Mouse (Mus musculus): ENCODE data around the gene Pmfbp1. TPM values are rescaled to one million over a fixed set of nuclear protein-coding genes. Genes with fewer than 3 reads are reported as not detected.

The Pmfbp1 gene
- polyA plus RNA-seq, 1 experiment: not detected

DNA sequence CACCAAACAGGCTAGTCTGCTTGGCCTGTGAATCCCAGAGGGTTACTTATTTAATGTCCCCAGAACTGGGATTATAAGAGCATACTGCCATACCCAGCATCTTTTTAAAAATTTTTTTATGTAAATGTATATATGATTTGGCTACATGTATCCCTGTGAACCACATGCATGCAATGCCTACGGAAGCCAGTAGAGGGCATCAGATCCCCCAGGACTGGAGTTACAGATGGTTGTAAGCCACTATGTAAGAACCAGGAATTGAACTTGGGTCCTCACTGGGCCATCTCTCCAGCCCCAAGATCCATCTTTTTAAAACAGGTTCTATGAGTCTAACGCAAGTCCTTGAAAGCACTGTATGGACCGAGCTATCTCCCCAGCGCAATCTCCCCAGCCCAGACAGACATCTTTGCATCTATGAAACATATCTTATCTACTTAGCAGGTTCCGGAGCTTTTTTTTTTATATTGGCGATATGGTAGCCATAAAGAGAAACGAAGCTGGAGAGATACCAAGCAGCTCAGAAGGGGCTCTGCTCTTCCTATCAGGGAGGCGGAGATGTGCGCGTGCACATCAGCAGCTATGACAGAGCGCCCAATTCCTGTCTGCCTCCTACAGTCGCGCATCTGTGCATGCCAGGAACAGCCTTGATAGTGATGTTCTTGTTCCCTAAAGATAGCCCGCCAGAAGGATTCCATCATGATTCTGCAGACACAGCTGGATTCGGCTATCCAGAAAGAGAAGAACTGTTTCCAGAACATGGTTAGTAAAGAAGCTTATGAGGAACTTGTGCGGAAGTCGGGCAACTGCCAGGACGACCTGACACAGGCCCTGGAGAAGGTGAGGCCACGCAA, 41.5 kb downstream of the Pmfbp1 start:
- TF ChIP-seq CTCF (IDR thresholded peaks at IDR 0.05; ENCODE audit: extremely low read depth, insufficient read depth, insufficient read length, insufficient replicate concordance) (peak; percentile 2; the same call in 1 of the 2 replicates), POLR2A (IDR thresholded peaks at IDR 0.05; ENCODE audit: low read depth, low read length) (no peak)
- H3K36me3 ChIP-seq (ENCODE audit: control insufficient read depth, insufficient read depth, low read length): no peaks in the 10 kb centered on the region
- H3K4me3 ChIP-seq (ENCODE audit: extremely low read depth, insufficient read depth, insufficient read length): no peak overlapping the region
- no peaks in the 10 kb centered on the region for H3K4me1 ChIP-seq (ENCODE audit: control insufficient read depth, insufficient read depth, insufficient read length)
- no peak overlapping the region for H3K27ac ChIP-seq (ENCODE audit: insufficient read depth, low read length)
- DNase-seq (ENCODE audit: low read depth in 1 of 2, low spot score in 2 of 2): no peak
- H3K27me3 ChIP-seq (ENCODE audit: control insufficient read depth, insufficient read depth, low read length): no peaks in the 10 kb centered on the region
- 89% methylated on average over 19 of the region's 19 CpGs for whole genome bisulfite sequencing

DNA sequence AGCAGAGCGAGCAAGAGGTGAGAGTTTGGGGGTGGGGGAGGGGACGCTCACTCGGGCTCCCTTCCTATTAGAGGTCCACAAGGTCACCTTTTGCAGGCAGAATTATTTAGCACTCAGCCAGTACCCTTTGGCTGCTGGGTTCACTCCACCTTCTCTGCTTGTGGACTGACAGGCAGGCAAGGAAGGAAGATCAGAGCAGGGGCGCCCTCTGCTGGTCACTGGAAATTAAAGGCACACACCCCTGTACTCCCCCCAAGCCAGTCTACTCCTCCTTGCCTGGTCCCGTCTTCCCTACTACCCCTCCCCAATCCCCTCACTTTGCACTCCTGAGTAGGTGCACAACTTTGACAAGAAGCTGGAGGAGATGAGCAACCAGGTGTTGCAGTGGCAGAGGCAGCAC, 42.9 kb downstream of the Pmfbp1 start:
- TF ChIP-seq CTCF (IDR thresholded peaks at IDR 0.05; ENCODE audit: extremely low read depth, insufficient read depth, insufficient read length, insufficient replicate concordance): peak; percentile 60; the same call in 1 of the 2 replicates
- no peak for TF ChIP-seq POLR2A (IDR thresholded peaks at IDR 0.05; ENCODE audit: low read depth, low read length)
- Histone ChIP-seq H3K4me3 (ENCODE audit: extremely low read depth, insufficient read depth, insufficient read length) (no peak overlapping the region), H3K36me3 (ENCODE audit: control insufficient read depth, insufficient read depth, low read length) (no peaks in the 10 kb centered on the region), H3K27ac (ENCODE audit: insufficient read depth, low read length) (no peak overlapping the region), H3K4me1 (ENCODE audit: control insufficient read depth, insufficient read depth, insufficient read length) (no peaks in the 10 kb centered on the region), H3K27me3 (ENCODE audit: control insufficient read depth, insufficient read depth, low read length) (no peaks in the 10 kb centered on the region)
- peak; percentile 8 to 53 for DNase-seq (ENCODE audit: low read depth in 1 of 2, low spot score in 2 of 2)
- WGBS: 20% methylated on average over 5 of the region's 5 CpGs

- H3K27ac ChIP-seq (ENCODE audit: insufficient read depth, low read length): no peak overlapping the region
- H3K27me3 ChIP-seq (ENCODE audit: control insufficient read depth, insufficient read depth, low read length): no peaks in the 10 kb centered on the region
- H3K36me3 ChIP-seq (ENCODE audit: control insufficient read depth, insufficient read depth, low read length): peaks cover 1% of the 10 kb centered on the region; the same call in 1 of the 2 replicates
- no peak overlapping the region for H3K4me3 ChIP-seq (ENCODE audit: extremely low read depth, insufficient read depth, insufficient read length)
- TF ChIP-seq POLR2A (IDR thresholded peaks at IDR 0.05; ENCODE audit: low read depth, low read length) (no peak), CTCF (IDR thresholded peaks at IDR 0.05; ENCODE audit: extremely low read depth, insufficient read depth, insufficient read length, insufficient replicate concordance) (no peak)
- H3K4me1 ChIP-seq (ENCODE audit: control insufficient read depth, insufficient read depth, insufficient read length): no peaks in the 10 kb centered on the region
- DNase-seq (ENCODE audit: low read depth in 1 of 2, low spot score in 2 of 2): no peak
- whole genome bisulfite sequencing: 79% methylated on average over 5 of the region's 5 CpGs
Measured at GRCm38 (mm10) chr8:109542165-109542564, 48.3 kb downstream of the Pmfbp1 start.

DNA sequence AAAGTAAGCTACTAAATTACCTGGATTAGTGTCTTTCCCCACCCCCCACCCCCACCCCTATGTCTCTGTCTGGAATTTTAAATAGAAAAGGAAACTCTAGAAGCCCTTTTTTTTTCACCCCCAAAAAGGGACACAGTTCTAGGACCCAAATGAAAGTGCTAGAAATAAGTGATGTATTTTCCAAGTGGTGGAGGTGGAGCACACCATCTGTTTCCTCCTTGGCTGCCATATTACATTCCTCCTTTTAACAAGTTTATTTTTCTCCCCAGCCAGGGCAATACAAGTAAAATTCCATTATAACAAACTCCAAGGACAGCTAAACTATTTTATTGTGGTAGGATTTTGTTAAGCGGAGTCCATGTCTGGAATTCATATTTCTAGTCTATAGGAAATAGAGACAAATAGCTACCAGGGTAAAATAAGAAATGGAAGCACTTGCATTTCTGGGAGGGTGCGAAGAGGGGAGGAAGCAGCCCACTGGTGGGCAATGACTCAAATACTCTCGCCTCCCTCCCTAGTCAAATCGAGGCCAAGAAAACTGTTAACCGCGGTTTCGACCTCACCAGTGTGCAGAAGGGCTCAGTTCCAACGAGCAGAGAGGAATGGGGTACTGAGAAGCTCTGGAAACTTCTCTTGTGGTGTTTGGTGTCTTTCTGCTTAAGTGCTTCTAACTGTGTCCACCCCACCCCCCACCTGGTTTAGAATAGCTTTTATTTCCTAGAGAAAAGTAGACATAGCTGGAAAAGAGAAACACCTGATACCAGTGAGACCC, 49.1 kb downstream of the Pmfbp1 start:
- no peak for TF ChIP-seq CTCF (IDR thresholded peaks at IDR 0.05; ENCODE audit: extremely low read depth, insufficient read depth, insufficient read length, insufficient replicate concordance)
- no peak for TF ChIP-seq POLR2A (IDR thresholded peaks at IDR 0.05; ENCODE audit: low read depth, low read length)
- no peak overlapping the region for H3K4me3 ChIP-seq (ENCODE audit: extremely low read depth, insufficient read depth, insufficient read length)
- no peaks in the 10 kb centered on the region for H3K4me1 ChIP-seq (ENCODE audit: control insufficient read depth, insufficient read depth, insufficient read length)
- peaks cover 6% of the 10 kb centered on the region for H3K36me3 ChIP-seq (ENCODE audit: control insufficient read depth, insufficient read depth, low read length)
- no peak overlapping the region for H3K27ac ChIP-seq (ENCODE audit: insufficient read depth, low read length)
- no peaks in the 10 kb centered on the region for H3K27me3 ChIP-seq (ENCODE audit: control insufficient read depth, insufficient read depth, low read length)
- DNase-seq (ENCODE audit: low read depth in 1 of 2, low spot score in 2 of 2): no peak
- 79% methylated on average over 8 of the region's 8 CpGs for WGBS

DNA sequence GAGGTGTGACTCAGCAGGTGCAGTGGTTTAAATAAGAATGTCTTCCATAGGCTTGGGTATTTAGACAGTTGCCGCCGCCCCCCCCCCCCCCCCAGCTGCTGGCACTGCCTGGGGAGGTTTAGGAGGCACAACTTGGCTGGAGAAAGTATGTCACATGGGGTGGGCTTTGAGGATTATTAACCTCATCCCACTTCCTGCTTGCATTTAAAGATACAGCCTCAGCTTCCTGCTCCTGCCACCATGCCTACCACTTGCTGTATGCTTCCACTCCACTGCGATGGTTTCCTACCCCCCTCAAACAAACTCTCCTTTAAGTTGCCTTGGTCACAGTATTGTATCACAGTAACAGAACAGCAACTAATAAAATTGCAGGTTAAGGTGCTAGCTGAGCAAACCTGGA, 50.2 kb downstream of the Pmfbp1 start:
- Histone ChIP-seq H3K36me3 (ENCODE audit: control insufficient read depth, insufficient read depth, low read length) (peaks cover 14% of the 10 kb centered on the region), H3K4me3 (ENCODE audit: extremely low read depth, insufficient read depth, insufficient read length) (no peak overlapping the region), H3K27ac (ENCODE audit: insufficient read depth, low read length) (no peak overlapping the region), H3K27me3 (ENCODE audit: control insufficient read depth, insufficient read depth, low read length) (no peaks in the 10 kb centered on the region), H3K4me1 (ENCODE audit: control insufficient read depth, insufficient read depth, insufficient read length) (no peaks in the 10 kb centered on the region)
- TF ChIP-seq CTCF (IDR thresholded peaks at IDR 0.05; ENCODE audit: extremely low read depth, insufficient read depth, insufficient read length, insufficient replicate concordance) (no peak), POLR2A (IDR thresholded peaks at IDR 0.05; ENCODE audit: low read depth, low read length) (no peak)
- 17% methylated on average over 3 of the region's 3 CpGs for WGBS
- DNase-seq (ENCODE audit: low read depth in 1 of 2, low spot score in 2 of 2): no peak

- DNase-seq (ENCODE audit: low read depth in 1 of 2, low spot score in 2 of 2): no peak
- Histone ChIP-seq H3K4me3 (ENCODE audit: extremely low read depth, insufficient read depth, insufficient read length) (no peak overlapping the region), H3K36me3 (ENCODE audit: control insufficient read depth, insufficient read depth, low read length) (peaks cover 72% of the 10 kb centered on the region), H3K4me1 (ENCODE audit: control insufficient read depth, insufficient read depth, insufficient read length) (no peaks in the 10 kb centered on the region), H3K27ac (ENCODE audit: insufficient read depth, low read length) (no peak overlapping the region), H3K27me3 (ENCODE audit: control insufficient read depth, insufficient read depth, low read length) (no peaks in the 10 kb centered on the region)
- WGBS: 70% methylated on average over 3 of the region's 3 CpGs
- TF ChIP-seq POLR2A (IDR thresholded peaks at IDR 0.05; ENCODE audit: low read depth, low read length) (no peak), CTCF (IDR thresholded peaks at IDR 0.05; ENCODE audit: extremely low read depth, insufficient read depth, insufficient read length, insufficient replicate concordance) (peak; percentile 54)
Measured at GRCm38 (mm10) chr8:109551663-109552062, 57.8 kb downstream of the Pmfbp1 start.
